Mouse (Mus musculus) frontal cortex, postnatal 25 days (tissue): ENCODE results near the gene Piezo1.

Experiments used
- DNase-seq, 2 experiments: peaks; one replicate each; pipeline ENCODE4 v3.0.0; 2022; ENCODE audit warnings: low spot score in 2 of 2

Piezo1 gene

GRCm38 (mm10) chr8:122571153-122571552, 20.0 kb upstream of the Piezo1 start:
- no peak for DNase-seq

- no peak for DNase-seq
Measured at GRCm38 (mm10) chr8:122569996-122570395, 18.9 kb upstream of the Piezo1 start.

GRCm38 (mm10) chr8:122569329-122569728, 18.2 kb upstream of the Piezo1 start:
- DNase-seq, result no peak

- no peak for DNase-seq
Measured at GRCm38 (mm10) chr8:122568881-122569309, 17.8 kb upstream of the Piezo1 start.

GRCm38 (mm10) chr8:122568109-122568504, 17.0 kb upstream of the Piezo1 start:
- no peak for DNase-seq

GRCm38 (mm10) chr8:122567361-122568108, 16.4 kb upstream of the Piezo1 start, which contains the start of gene Cdt1:
Gene Cdt1, plus strand, starts transcription at chr8:122568015.
- DNase-seq, result peak; percentile 90 to 91

GRCm38 (mm10) chr8:122566766-122567165, 15.6 kb upstream of the Piezo1 start:
- no peak for DNase-seq

- no peak for DNase-seq
Measured at GRCm38 (mm10) chr8:122564363-122565352, 13.5 kb upstream of the Piezo1 start.

- no peak for DNase-seq
Measured at GRCm38 (mm10) chr8:122561199-122561598, 10.1 kb upstream of the Piezo1 start.

- no peak for DNase-seq
Measured at GRCm38 (mm10) chr8:122558671-122559349, 7.7 kb upstream of the Piezo1 start.

- no peak for DNase-seq
Measured at GRCm38 (mm10) chr8:122557248-122558038, 6.3 kb upstream of the Piezo1 start.

GRCm38 (mm10) chr8:122556030-122557009, 5.2 kb upstream of the Piezo1 start:
- DNase-seq, result no peak

- DNase-seq, result no peak
Measured at GRCm38 (mm10) chr8:122554786-122555185, 3.7 kb upstream of the Piezo1 start.

GRCm38 (mm10) chr8:122550995-122551264, 199 bp downstream of the Piezo1 start:
- no peak for DNase-seq

- no peak for DNase-seq
Measured at GRCm38 (mm10) chr8:122550234-122550994, 715 bp downstream of the Piezo1 start.

- DNase-seq, result no peak
Measured at GRCm38 (mm10) chr8:122548891-122549439, 2.2 kb downstream of the Piezo1 start.

- DNase-seq, result no peak
Measured at GRCm38 (mm10) chr8:122548331-122548730, 2.8 kb downstream of the Piezo1 start.

GRCm38 (mm10) chr8:122547815-122548214, 3.3 kb downstream of the Piezo1 start:
- no peak for DNase-seq

- no peak for DNase-seq
Measured at GRCm38 (mm10) chr8:122546811-122547453, 4.2 kb downstream of the Piezo1 start.
